13 mouse cellular contexts compared by ENCODE assay signal in genomic region chr16:84558113-84558917, GRCm38 (mm10). TPM values are rescaled to one million over a fixed set of nuclear protein-coding genes. Genes with fewer than 3 reads are reported as not detected.
A peak's percentile ranks its signal among the peaks of the same experiment; 100 is the strongest.
DNase-seq lines count a peak whose midpoint lies in the region; ATAC-seq and TF ChIP-seq lines count a peak whose summit lies in the region.
"Had no signal": no experiment of that assay in that cellular context is flagged by ENCODE, and none has a peak within 500 bp of the region (broad histone marks: within the 10 kb centered on the region; RNA-seq: fewer than 3 reads in every experiment).

No protein-coding gene starts in this region.

- 42% methylated on average over 20 of the region's 20 CpGs for WGBS in midbrain, embryonic 16.5 days

- peak overlapping the region; percentile 54 for H3K4me2 ChIP-seq in midbrain, embryonic 16.5 days (ENCODE audit: low read length)
- H3K4me2 ChIP-seq: limb, embryonic 15.5 days had no signal

- no peak for DNase-seq in frontal cortex, postnatal 10 days (ENCODE audit: low spot score in 2 of 2)
- DNase-seq in left cerebral cortex, adult 2 months (ENCODE audit: extremely low spot score in 1 of 2, low spot score in 2 of 2) = no peak
- DNase-seq in left cerebral cortex, adult 8-10 months (ENCODE audit: low spot score in 2 of 2) = no peak
- peak; percentile 42 for DNase-seq in brain, embryonic 14.5 days (ENCODE audit: low read depth)
- DNase-seq in T-cell, adult 2 months (ENCODE audit: low spot score) = no peak
- DNase-seq in thymus, adult 18-20 months = no peak
- DNase-seq: B cell, adult 2 months; gastrocnemius, postnatal 10 days had no signal

- H3K27ac ChIP-seq in left cerebral cortex, adult 2 months = peak overlapping the region; percentile 4
- H3K27ac ChIP-seq in midbrain, embryonic 16.5 days (ENCODE audit: low read length) = peak overlapping the region; percentile 77
- H3K27ac ChIP-seq: limb, embryonic 15.5 days; macrophage had no signal

- no peak overlapping the region for H3K4me3 ChIP-seq in left cerebral cortex, adult 2 months
- H3K4me3 ChIP-seq in midbrain, embryonic 16.5 days (ENCODE audit: low read depth, low read length) = peak overlapping the region; percentile 19; the same call in 1 of the 2 replicates
- H3K4me3 ChIP-seq: limb, embryonic 15.5 days had no signal

- peak; percentile 64 for ATAC-seq in frontal cortex, adult (ENCODE audit: low TSS enrichment)
- ATAC-seq in midbrain, embryonic 16.5 days = peak; percentile 73

- no peaks in the 10 kb centered on the region for H3K27me3 ChIP-seq in midbrain, embryonic 16.5 days (ENCODE audit: control insufficient read depth, insufficient read depth, low read depth, low read length)
- H3K27me3 ChIP-seq: limb, embryonic 15.5 days had no signal

- no peak for TF ChIP-seq POLR2A in brain, embryonic 14.5 days (IDR thresholded peaks at IDR 0.05; ENCODE audit: borderline replicate concordance, extremely low read depth, insufficient read depth, insufficient read length, poor library complexity, severe bottlenecking)

- intact Hi-C loops in left cerebral cortex, adult 2 months (cut with DNase I) = loop anchor here (10.0 kb wide), 1 partner anchor 424 kb away; no protein-coding TSS in a partner anchor

- H3K9me3 ChIP-seq in midbrain, embryonic 16.5 days (replicated peaks; ENCODE audit: control insufficient read depth, low read length, poor library complexity, severe bottlenecking) = no peaks in the 10 kb centered on the region; the same call in 1 of the 2 replicates
- H3K9me3 ChIP-seq: limb, embryonic 15.5 days had no signal

- H3K9ac ChIP-seq in midbrain, embryonic 16.5 days (ENCODE audit: low read depth, low read length) = peak overlapping the region; percentile 58
- H3K9ac ChIP-seq: limb, embryonic 15.5 days had no signal

- TF ChIP-seq CTCF in left cerebral cortex, adult 2 months (IDR thresholded peaks at IDR 0.05) = no peak
- no peak for TF ChIP-seq CTCF in brain, embryonic 14.5 days (IDR thresholded peaks at IDR 0.05; ENCODE audit: borderline replicate concordance, extremely low read depth, insufficient read depth, insufficient read length)

- H3K36me3 ChIP-seq in midbrain, embryonic 16.5 days (ENCODE audit: control insufficient read depth, insufficient read depth, low read length) = no peaks in the 10 kb centered on the region
- H3K36me3 ChIP-seq: limb, embryonic 15.5 days had no signal

- peaks cover 8% of the 10 kb centered on the region for H3K4me1 ChIP-seq in midbrain, embryonic 16.5 days (ENCODE audit: control insufficient read depth, insufficient read depth, low read length)

RNA-seq across cellular contexts. Expression of gene A730009L09Rik, which starts 43.4 kb away (rescaled TPM):
- total RNA-seq in left cerebral cortex, adult 2 months (2021) = under 1 TPM; 0.30 to 0.32 TPM
- total RNA-seq in left cerebral cortex, adult 8-10 months (2022) = under 1 TPM in 3 of 4 experiments, not detected in 1; 0.20 to 0.35 (median 0.27) TPM
- 0.04 TPM in 2 replicates for polyA plus RNA-seq in brain, embryonic 14.5 days (2012; rRNA removed)
- 0.08 TPM in 1 of 2 replicates, not detected in the other for polyA plus RNA-seq in midbrain, embryonic 16.5 days (2015; fragmentation: Nextera tagmentation; extraction: Ambion mirVana)
- total RNA-seq: gastrocnemius, postnatal 10 days had no signal
- polyA plus RNA-seq: limb, embryonic 15.5 days; macrophage; stomach, embryonic 16.5 days had no signal
